Mouse (Mus musculus) kidney, adult 8-10 months (tissue): ENCODE results near the gene Bnip3.

Experiments used
- DNase-seq, 2 experiments: peaks; one replicate each; pipeline ENCODE4 v3.0.0; 2022

Gene Bnip3

GRCm38 (mm10) chr7:138909277-138910192, at the start of gene Bnip3:
Gene Bnip3, minus strand, starts transcription at chr7:138909519.
- peak; percentile 94 to 95 for DNase-seq

- no peak for DNase-seq
Observed at GRCm38 (mm10) chr7:138957106-138957505, 47.8 kb upstream of the Bnip3 start.

GRCm38 (mm10) chr7:138955787-138956186, 46.5 kb upstream of the Bnip3 start:
- no peak for DNase-seq

- no peak for DNase-seq
Observed at GRCm38 (mm10) chr7:138948309-138948708, 39.0 kb upstream of the Bnip3 start.

GRCm38 (mm10) chr7:138947741-138948140, 38.4 kb upstream of the Bnip3 start:
- DNase-seq: no peak

- no peak for DNase-seq
Observed at GRCm38 (mm10) chr7:138945668-138946067, 36.3 kb upstream of the Bnip3 start.

GRCm38 (mm10) chr7:138942301-138942700, 33.0 kb upstream of the Bnip3 start:
- DNase-seq: no peak

- no peak for DNase-seq
Observed at GRCm38 (mm10) chr7:138941571-138941970, 32.3 kb upstream of the Bnip3 start.

GRCm38 (mm10) chr7:138940612-138941461, 31.5 kb upstream of the Bnip3 start, which contains the start of gene Jakmip3:
Gene Jakmip3, plus strand, starts transcription at chr7:138940730.
- DNase-seq: no peak

- DNase-seq: no peak
Observed at GRCm38 (mm10) chr7:138940256-138940611, 30.9 kb upstream of the Bnip3 start.

- no peak for DNase-seq
Observed at GRCm38 (mm10) chr7:138938991-138939390, 29.7 kb upstream of the Bnip3 start.

- no peak for DNase-seq
Observed at GRCm38 (mm10) chr7:138934523-138934922, 25.2 kb upstream of the Bnip3 start.

- DNase-seq: no peak
Observed at GRCm38 (mm10) chr7:138928456-138928855, 19.1 kb upstream of the Bnip3 start.

- peak in 1 of 2 experiments; percentile 58 for DNase-seq
Observed at GRCm38 (mm10) chr7:138923756-138924425, 14.6 kb upstream of the Bnip3 start.

GRCm38 (mm10) chr7:138921611-138922010, 12.3 kb upstream of the Bnip3 start:
- DNase-seq: peak; percentile 64 to 75

GRCm38 (mm10) chr7:138919156-138919944, 10.0 kb upstream of the Bnip3 start:
- peak; percentile 75 to 78 for DNase-seq

GRCm38 (mm10) chr7:138913616-138914015, 4.3 kb upstream of the Bnip3 start:
- DNase-seq: no peak

- DNase-seq: no peak
Observed at GRCm38 (mm10) chr7:138910193-138910562, 859 bp upstream of the Bnip3 start.

GRCm38 (mm10) chr7:138908768-138909276, 497 bp downstream of the Bnip3 start:
- no peak for DNase-seq

GRCm38 (mm10) chr7:138907976-138908375, 1.3 kb downstream of the Bnip3 start:
- peak; percentile 41 to 63 for DNase-seq

GRCm38 (mm10) chr7:138907043-138907442, 2.3 kb downstream of the Bnip3 start:
- peak; percentile 51 to 54 for DNase-seq

GRCm38 (mm10) chr7:138906441-138906840, 2.9 kb downstream of the Bnip3 start:
- DNase-seq: no peak
